Mouse (Mus musculus) olfactory bulb, adult 2 months (tissue): Measurements from ENCODE around the gene Stat1. TPM values are rescaled to one million over a fixed set of nuclear protein-coding genes. Genes with fewer than 3 reads are reported as not detected.

Experiments
- H3K27ac ChIP-seq: fragments of 200-500 bp; 2 replicates; pipeline ENCODE4 v1.5.1; 2012; ENCODE audit warnings: low read depth, low read length; ENCODE audit not compliant: insufficient read depth
- H3K4me1 ChIP-seq: fragments of 200-500 bp; 2 replicates; pipeline ENCODE4 v1.6.1; 2012; ENCODE audit warnings: low read length; ENCODE audit not compliant: control insufficient read depth, insufficient read depth
- H3K4me3 ChIP-seq: fragments of 200-500 bp; 2 replicates; pipeline ENCODE4 v1.5.1; 2012; ENCODE audit warnings: mild to moderate bottlenecking, low read depth, low read length, moderate library complexity; ENCODE audit not compliant: insufficient read depth
- CTCF ChIP-seq: fragments of 200-500 bp; IDR thresholded peaks from 2 replicates; pipeline ENCODE4 v1.5.1; 2012; ENCODE audit warnings: low read depth, mild to moderate bottlenecking, low read length, moderate library complexity; ENCODE audit not compliant: insufficient read depth
- POLR2A ChIP-seq: fragments of 200-500 bp; IDR thresholded peaks from 2 replicates; pipeline ENCODE4 v1.6.1; 2012; ENCODE audit warnings: mild to moderate bottlenecking, low read depth, low read length, moderate library complexity; ENCODE audit not compliant: insufficient read depth
- WGBS: fragments of 180-500 bp; shearing (Covaris S2); methylation state at CpG from one replicate; pipeline ENCODE4 v1.1.7; 2018; 5-methylcytosine and 5-hydroxymethylcytosine counted together
- polyA plus RNA-seq: library from polyadenylated mRNA; stranded (reverse); fragments of >200 nt; gene quantifications from 2 replicates; pipeline ENCODE4 v1.2.4, GENCODE M21; 2012; ENCODE audit warnings: low replicate concordance; ENCODE audit not compliant: missing spikeins, insufficient read depth, insufficient read length

Stat1 gene
- polyA plus RNA-seq, 1 experiment = not detected

DNA sequence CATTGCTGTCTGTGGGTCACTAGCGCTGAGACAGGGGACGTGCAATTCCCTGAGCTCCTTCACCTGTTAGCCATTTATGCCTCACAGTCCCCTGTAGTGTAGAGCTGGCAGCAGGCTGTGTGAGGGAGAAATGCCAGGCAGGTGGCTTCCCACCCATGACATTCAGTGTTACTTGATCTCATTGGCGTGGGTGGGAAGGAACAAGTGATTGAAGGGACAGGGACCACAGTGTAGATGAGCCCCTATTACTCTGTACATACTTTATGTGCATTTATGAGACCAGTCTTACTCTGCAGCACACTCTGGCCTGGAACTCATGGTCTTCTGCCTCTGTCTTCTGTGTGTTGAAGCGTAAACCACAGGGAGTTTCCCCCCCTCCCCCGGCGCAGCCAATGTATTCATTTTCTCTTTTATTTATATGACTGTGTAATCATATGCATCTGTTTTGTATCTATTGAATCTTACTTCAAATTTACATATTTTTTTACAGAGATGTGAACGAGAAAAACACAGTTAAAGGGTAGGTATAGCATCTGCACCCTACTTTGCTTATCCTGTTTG lies 24.4 kb downstream of the Stat1 start:
- Histone ChIP-seq H3K27ac (no peak overlapping the region), H3K4me1 (peaks cover 1% of the 10 kb centered on the region), H3K4me3 (no peak overlapping the region)
- TF ChIP-seq CTCF (no peak), POLR2A (no peak)
- 91% methylated on average over 7 of the region's 7 CpGs for WGBS

DNA sequence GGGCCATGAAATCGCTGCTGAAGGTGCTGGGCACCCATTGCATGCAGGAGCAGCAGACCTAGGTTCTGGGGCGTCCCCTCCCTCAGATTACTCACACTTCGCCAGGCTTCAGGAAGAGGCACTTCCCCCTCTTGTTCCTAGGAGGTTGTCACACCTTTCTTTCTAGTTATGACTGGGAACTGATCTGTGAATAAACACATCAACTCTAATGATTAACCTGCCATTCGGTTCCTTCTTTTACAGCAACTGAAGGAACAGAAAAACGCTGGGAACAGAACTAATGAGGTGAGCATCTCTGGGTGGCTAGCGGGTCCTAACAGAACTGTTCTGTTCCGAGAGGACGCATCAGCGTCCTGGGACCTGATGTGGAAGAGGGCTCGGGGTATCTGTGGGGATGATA lies 25.7 kb downstream of the Stat1 start:
- 90% methylated on average over 10 of the region's 10 CpGs for WGBS
- H3K27ac ChIP-seq = no peak overlapping the region

DNA sequence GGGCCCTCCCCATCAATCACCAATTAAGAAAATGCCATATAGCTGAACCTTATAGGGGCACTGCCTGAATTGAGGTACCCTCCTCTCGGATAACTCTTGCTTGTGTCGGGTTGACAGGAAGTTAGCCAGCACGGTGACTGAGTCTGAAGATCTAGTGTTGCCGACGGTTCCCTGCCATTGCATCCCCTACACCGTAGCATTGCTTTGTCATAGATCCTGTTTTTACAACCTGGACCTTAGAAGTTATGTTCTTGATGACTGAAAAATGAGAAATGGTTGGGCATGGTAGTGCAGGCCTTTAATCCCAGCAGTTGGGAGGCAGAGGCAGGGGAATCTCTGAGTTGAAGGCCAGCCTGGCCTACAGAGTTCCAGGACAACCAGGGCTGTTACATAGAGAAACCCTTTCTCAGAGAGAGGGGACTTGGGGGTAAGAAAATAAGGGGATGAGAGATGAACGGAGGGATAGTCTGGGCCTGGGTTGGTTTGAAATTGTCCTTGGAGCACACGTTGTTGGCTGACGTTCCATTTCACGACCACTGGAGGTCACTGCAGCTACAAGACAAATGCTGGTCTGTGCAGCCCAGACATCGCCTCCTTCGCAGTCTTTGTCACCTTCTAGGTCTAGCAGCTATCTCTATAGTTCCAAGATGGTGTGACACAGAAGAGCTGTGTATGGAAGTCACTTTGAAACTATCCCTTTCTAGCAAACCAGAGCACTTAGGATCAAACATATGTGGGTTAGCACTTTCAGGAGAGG lies 27.2 kb downstream of the Stat1 start:
- TF ChIP-seq POLR2A (no peak), CTCF (peak; percentile 57)
- Histone ChIP-seq H3K4me1 (peaks cover 7% of the 10 kb centered on the region), H3K27ac (no peak overlapping the region), H3K4me3 (no peak overlapping the region)
- 54% methylated on average over 12 of the region's 12 CpGs for WGBS

More for the DNA sequence above, 25.7 kb downstream of the Stat1 start:
- Histone ChIP-seq H3K4me1 (peaks cover 5% of the 10 kb centered on the region), H3K4me3 (no peak overlapping the region)
- TF ChIP-seq POLR2A (no peak), CTCF (no peak)

DNA sequence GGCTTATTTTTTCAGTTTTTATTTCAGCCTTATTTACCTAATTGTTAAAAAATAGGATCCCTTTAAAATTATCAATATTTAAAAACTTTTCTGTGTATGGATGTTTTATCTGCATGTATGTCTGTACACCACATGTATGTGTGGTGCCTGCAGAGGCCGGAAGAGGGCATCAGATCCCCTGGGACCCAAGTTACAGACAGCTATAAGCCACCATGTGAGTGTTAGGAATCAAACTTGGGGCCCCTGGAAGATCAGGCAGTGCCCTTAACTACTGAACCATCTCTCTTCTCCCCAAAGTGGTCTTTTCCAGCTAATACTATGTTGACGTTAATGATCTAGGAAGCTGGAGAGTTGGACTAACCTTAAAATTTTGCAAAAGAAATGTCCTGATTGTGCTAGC lies 28.2 kb downstream of the Stat1 start:
- H3K4me3 ChIP-seq = no peak overlapping the region

DNA sequence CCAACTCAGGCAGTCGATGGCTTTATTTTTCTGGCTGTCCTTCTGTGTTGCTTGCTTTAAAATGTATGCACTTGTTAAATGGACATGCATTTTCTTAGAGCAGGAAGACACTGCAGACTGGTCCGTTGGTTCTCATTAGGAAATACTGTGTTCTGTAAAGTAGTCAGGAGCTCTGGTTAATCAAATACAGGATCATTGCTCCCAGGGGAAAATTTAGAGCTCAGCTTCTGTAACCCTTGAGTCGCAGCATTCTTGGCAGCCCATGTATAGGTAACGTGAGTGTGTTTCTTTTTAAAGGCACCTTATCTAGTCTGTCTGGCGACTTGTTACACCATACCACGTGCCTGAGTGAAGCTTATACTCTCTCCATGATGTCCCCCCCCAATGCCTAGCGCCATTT lies 28.9 kb downstream of the Stat1 start:
- 83% methylated on average over 7 of the region's 7 CpGs for WGBS

More for the DNA sequence above, 28.2 kb downstream of the Stat1 start:
- no peak overlapping the region for H3K27ac ChIP-seq
- peaks cover 7% of the 10 kb centered on the region for H3K4me1 ChIP-seq
- WGBS = 86% methylated on average over 2 of the region's 2 CpGs
- TF ChIP-seq POLR2A (no peak), CTCF (no peak)

DNA sequence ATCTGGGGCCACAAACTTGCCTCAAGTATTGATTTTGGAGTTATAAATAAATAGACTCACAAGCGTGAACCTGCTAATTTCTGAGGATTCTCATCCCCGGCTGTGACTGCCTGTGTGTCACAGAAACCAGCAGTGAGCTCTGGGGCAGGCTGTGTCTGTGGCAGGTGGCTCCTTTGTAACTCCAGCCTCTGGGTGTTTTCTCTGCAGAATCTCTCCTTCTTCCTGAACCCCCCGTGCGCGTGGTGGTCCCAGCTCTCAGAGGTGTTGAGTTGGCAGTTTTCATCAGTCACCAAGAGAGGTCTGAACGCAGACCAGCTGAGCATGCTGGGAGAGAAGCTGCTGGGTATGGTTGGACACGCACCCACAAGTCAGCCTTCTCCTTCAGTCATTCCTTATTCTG lies 29.5 kb downstream of the Stat1 start:
- Histone ChIP-seq H3K27ac (no peak overlapping the region), H3K4me1 (peaks cover 7% of the 10 kb centered on the region), H3K4me3 (no peak overlapping the region)
- 55% methylated on average over 7 of the region's 7 CpGs for WGBS
- TF ChIP-seq CTCF (no peak), POLR2A (no peak)

More for the DNA sequence above, 28.9 kb downstream of the Stat1 start:
- Histone ChIP-seq H3K27ac (no peak overlapping the region), H3K4me3 (no peak overlapping the region), H3K4me1 (peaks cover 7% of the 10 kb centered on the region)
- TF ChIP-seq CTCF = no peak
- TF ChIP-seq POLR2A = no peak

DNA sequence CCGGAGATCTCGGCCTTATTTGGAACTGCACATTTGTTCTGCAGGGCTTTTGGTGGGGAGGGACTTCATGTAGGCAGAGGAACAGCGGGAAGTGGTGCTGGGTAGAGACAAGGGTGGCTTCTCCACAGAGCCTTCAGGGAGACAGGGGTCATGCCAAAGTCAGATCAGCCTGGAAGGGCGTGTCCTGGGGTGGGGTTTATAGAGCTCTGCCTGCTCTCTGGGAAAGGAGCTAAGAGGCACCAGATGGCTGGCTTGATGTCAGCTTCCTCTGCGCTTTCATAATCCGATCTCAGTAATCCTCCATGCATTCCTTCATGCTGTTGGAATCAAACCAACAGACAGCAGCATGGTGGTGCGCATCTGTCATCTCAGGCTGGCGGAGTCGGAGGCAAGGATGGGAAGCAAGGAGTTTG lies 30.7 kb downstream of the Stat1 start:
- Histone ChIP-seq H3K4me3 (no peak overlapping the region), H3K27ac (no peak overlapping the region), H3K4me1 (peaks cover 7% of the 10 kb centered on the region)
- no peak for TF ChIP-seq POLR2A
- no peak for TF ChIP-seq CTCF
- WGBS = 75% methylated on average over 9 of the region's 9 CpGs

DNA sequence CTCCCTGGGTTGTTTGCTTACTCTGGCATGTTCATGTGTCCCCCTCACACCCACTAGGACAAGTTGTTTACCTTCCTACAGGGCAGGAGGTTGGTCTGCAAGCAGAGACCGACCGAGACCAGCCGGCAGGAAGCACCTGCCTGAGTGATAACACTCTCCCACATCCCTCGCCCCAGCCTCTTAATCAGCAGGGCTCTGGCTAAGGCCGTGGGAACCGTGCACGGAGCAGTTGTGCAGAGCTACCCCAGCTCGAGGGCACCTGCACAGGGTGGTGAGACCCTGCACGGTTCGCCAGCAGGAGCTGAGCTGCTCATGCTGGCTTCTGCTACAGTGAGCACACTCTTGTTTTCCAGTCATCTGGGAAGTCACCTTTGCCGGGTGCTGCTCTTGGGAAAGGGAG lies 31.4 kb downstream of the Stat1 start:
- WGBS = 81% methylated on average over 11 of the region's 11 CpGs
- TF ChIP-seq POLR2A = no peak
- TF ChIP-seq CTCF = no peak
- Histone ChIP-seq H3K4me3 (no peak overlapping the region), H3K27ac (no peak overlapping the region), H3K4me1 (peaks cover 7% of the 10 kb centered on the region)

DNA sequence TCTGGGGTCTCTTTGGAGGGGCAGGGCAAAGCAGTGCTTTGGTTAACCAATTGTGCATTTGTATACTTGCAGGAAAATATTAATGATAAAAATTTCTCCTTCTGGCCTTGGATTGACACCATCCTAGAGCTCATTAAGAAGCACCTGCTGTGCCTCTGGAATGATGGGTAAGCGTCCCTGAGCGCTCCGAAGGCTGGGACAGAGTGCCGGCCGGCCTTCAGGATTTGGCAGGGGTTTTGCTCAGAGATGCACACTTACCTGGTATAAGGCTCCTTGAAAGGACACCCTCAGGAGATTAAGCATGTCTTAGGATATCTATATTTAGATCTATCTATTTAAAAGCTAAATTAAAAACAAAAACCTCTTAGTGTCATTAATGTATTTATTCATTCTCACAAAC lies 31.9 kb downstream of the Stat1 start:
- H3K4me1 ChIP-seq = peaks cover 8% of the 10 kb centered on the region
- H3K27ac ChIP-seq = no peak overlapping the region
- no peak overlapping the region for H3K4me3 ChIP-seq
- 98% methylated on average over 5 of the region's 5 CpGs for WGBS
- no peak for TF ChIP-seq CTCF
- TF ChIP-seq POLR2A = no peak

DNA sequence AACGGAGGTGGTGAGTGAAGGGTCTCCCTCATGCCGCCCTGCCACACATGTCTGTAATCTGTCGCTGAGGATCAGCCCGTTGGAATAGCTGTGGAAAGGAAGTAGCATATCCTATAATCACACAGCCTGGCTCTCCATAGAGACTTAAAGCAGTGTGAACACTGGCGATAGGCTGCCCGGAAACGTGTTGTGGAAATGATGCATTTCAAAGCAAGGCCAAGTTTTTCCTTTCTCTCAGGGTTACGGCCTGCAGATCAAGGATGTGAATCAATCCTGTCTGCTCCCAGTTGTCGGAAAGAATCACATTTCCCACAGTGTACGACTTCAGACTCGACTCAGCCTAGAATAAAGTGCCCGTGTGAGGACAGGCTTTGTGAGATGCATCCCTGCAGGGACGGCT lies 33.1 kb downstream of the Stat1 start:
- Histone ChIP-seq H3K27ac (no peak overlapping the region), H3K4me1 (peaks cover 14% of the 10 kb centered on the region), H3K4me3 (no peak overlapping the region)
- WGBS = 83% methylated on average over 13 of the region's 13 CpGs
- TF ChIP-seq CTCF (no peak), POLR2A (no peak)
